Mouse (Mus musculus) forebrain, embryonic 13.5 days (tissue): ENCODE measurements around the gene Myo1e. TPM values are rescaled to one million over a fixed set of nuclear protein-coding genes. Genes with fewer than 3 reads are reported as not detected.
A peak's percentile ranks its signal among the peaks of the same experiment; 100 is the strongest.

Source experiments
- ATAC-seq: fragments of 200-750 bp; cut with Nextera tagmentation; 2 replicates; pipeline ENCODE4 v1.8.0; 2017
- H3K27ac ChIP-seq: fragments of 300-500 bp; sonication (generic); 2 replicates; pipeline ENCODE4 v1.5.1; 2015; ENCODE audit warnings: inconsistent platforms, mild to moderate bottlenecking, moderate library complexity
- H3K27me3 ChIP-seq: fragments of 300-500 bp; sonication (generic); 2 replicates; pipeline ENCODE4 v1.6.1; 2015; ENCODE audit warnings: mild to moderate bottlenecking, inconsistent platforms
- H3K36me3 ChIP-seq: fragments of 300-500 bp; sonication (generic); 2 replicates; pipeline ENCODE4 v1.6.1; 2015; ENCODE audit warnings: mild to moderate bottlenecking, inconsistent platforms; ENCODE audit not compliant: poor library complexity, severe bottlenecking
- H3K4me1 ChIP-seq: fragments of 300-500 bp; sonication (generic); 2 replicates; pipeline ENCODE4 v1.6.1; 2015; ENCODE audit warnings: inconsistent platforms
- H3K4me2 ChIP-seq: fragments of 300-500 bp; sonication (generic); 2 replicates; pipeline ENCODE4 v1.6.1; 2015; ENCODE audit warnings: inconsistent platforms, mild to moderate bottlenecking, moderate library complexity
- H3K4me3 ChIP-seq: fragments of 300-500 bp; sonication (generic); 2 replicates; pipeline ENCODE4 v1.5.1; 2015; ENCODE audit warnings: mild to moderate bottlenecking, inconsistent platforms
- H3K9ac ChIP-seq: fragments of 300-500 bp; sonication (generic); 2 replicates; pipeline ENCODE4 v1.6.1; 2015; ENCODE audit warnings: mild to moderate bottlenecking, inconsistent platforms
- H3K9me3 ChIP-seq: fragments of 300-500 bp; sonication (generic); replicated peaks from 2 replicates; pipeline ENCODE4 v1.6.1; 2016; ENCODE audit warnings: inconsistent platforms
- WGBS: fragments of 180-500 bp; shearing (Covaris S2); methylation state at CpG from one replicate; pipeline ENCODE4 v1.1.7; 2015; 5-methylcytosine and 5-hydroxymethylcytosine counted together
- polyA plus RNA-seq: library from polyadenylated mRNA; unstranded; fragments of >200 nt; fragmentation: Nextera tagmentation; extraction: Ambion mirVana; gene quantifications from 2 replicates; pipeline ENCODE4 v1.2.1, GENCODE M21; 2015

Myo1e gene
- polyA plus RNA-seq, 1 experiment from 2014 or later, result 5.1 TPM

DNA sequence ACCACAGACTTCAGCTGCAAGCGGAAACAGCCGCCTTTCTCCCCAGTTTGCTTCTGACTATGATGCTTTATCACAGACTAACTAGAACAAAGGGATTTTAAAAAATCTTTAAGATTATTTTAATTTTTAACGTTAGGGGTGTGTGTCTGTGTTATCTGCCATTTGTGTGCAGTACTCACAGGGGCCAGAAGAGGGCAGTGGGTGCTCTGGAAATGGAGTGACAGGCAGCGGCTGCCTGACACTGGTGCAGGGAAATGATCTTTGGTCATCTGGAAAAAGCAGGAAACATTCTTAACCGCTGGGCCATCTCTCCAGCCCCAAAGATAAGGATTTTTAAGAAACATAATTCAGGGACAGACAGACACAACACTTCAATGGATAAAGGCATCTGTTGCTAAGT lies 4.4 kb upstream of the Myo1e start:
- ATAC-seq, result no peak
- no peaks in the 10 kb centered on the region for H3K36me3 ChIP-seq
- H3K4me3 ChIP-seq, result no peak overlapping the region
- H3K27ac ChIP-seq, result no peak overlapping the region
- peaks cover 3% of the 10 kb centered on the region for H3K4me1 ChIP-seq
- H3K9me3 ChIP-seq, result 0 out of 2 replicates have a peak, but pooled peaks cover 6% of the 10 kb centered on the region
- H3K27me3 ChIP-seq, result peaks cover 10% of the 10 kb centered on the region; the same call in 1 of the 2 replicates
- WGBS, result 68% methylated on average over 5 of the region's 5 CpGs
- no peak overlapping the region for H3K4me2 ChIP-seq
- H3K9ac ChIP-seq, result no peak overlapping the region

- H3K36me3 ChIP-seq, result no peaks in the 10 kb centered on the region
- H3K4me2 ChIP-seq, result no peak overlapping the region
- peaks cover 11% of the 10 kb centered on the region for H3K4me1 ChIP-seq
- H3K27ac ChIP-seq, result no peak overlapping the region
- 59% methylated on average over 15 of the region's 15 CpGs for WGBS
- H3K9ac ChIP-seq, result no peak overlapping the region
- no peak overlapping the region for H3K4me3 ChIP-seq
- no peak for ATAC-seq
- 0 out of 2 replicates have a peak, but pooled peaks cover 6% of the 10 kb centered on the region for H3K9me3 ChIP-seq
- peaks cover 14% of the 10 kb centered on the region; the same call in 1 of the 2 replicates for H3K27me3 ChIP-seq
Observed at GRCm38 (mm10) chr9:70203267-70204076, 3.7 kb upstream of the Myo1e start.

DNA sequence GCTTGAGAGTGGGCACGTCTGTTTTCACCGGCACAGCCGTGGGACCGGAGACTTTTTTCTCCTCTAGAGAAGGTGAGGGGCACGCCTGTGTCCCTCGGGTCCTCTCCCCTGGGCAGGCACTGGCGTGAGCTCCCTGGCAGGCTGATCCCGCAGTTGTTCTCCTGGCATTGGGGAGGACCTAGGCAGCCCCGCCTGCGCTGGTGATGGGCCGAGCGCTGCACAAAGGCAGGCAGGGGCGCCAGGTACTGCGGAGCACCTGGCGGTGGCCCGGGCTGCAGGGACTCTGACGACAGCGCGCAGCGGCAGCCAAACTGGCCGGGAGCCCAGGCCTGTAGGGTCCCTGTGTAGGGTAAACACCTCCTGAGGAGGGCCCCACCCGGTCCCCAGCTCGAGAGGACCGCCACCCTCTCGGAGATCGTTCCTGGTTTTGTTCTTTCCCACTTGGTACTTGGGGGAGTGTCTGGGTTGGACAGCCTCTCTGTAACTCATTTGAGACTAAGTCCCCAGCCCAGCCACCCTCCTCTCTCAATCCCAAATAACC lies 901 bp downstream of the Myo1e start:
- peak overlapping the region; percentile 65 for H3K4me3 ChIP-seq
- H3K27ac ChIP-seq, result peak overlapping the region; percentile 44
- H3K4me2 ChIP-seq, result peak overlapping the region; percentile 100
- peak; percentile 42 for ATAC-seq
- H3K27me3 ChIP-seq, result peaks cover 14% of the 10 kb centered on the region; the same call in 1 of the 2 replicates
- no peaks in the 10 kb centered on the region for H3K36me3 ChIP-seq
- peak overlapping the region; percentile 73 for H3K9ac ChIP-seq
- WGBS, result 0% methylated on average over 26 of the region's 26 CpGs
- H3K9me3 ChIP-seq, result no peaks in the 10 kb centered on the region
- H3K4me1 ChIP-seq, result peaks cover 20% of the 10 kb centered on the region

GRCm38 (mm10) chr9:70208751-70209150 lies 1.6 kb downstream of the Myo1e start:
- H3K4me3 ChIP-seq, result peak overlapping the region; percentile 65
- H3K9ac ChIP-seq, result peak overlapping the region; percentile 73; the same call in 1 of the 2 replicates
- H3K9me3 ChIP-seq, result no peaks in the 10 kb centered on the region
- no peak for ATAC-seq
- no peak overlapping the region for H3K27ac ChIP-seq
- peaks cover 14% of the 10 kb centered on the region; the same call in 1 of the 2 replicates for H3K27me3 ChIP-seq
- H3K36me3 ChIP-seq, result no peaks in the 10 kb centered on the region
- WGBS, result 14% methylated on average over 12 of the region's 12 CpGs
- H3K4me1 ChIP-seq, result peaks cover 20% of the 10 kb centered on the region
- peak overlapping the region; percentile 100 for H3K4me2 ChIP-seq

DNA sequence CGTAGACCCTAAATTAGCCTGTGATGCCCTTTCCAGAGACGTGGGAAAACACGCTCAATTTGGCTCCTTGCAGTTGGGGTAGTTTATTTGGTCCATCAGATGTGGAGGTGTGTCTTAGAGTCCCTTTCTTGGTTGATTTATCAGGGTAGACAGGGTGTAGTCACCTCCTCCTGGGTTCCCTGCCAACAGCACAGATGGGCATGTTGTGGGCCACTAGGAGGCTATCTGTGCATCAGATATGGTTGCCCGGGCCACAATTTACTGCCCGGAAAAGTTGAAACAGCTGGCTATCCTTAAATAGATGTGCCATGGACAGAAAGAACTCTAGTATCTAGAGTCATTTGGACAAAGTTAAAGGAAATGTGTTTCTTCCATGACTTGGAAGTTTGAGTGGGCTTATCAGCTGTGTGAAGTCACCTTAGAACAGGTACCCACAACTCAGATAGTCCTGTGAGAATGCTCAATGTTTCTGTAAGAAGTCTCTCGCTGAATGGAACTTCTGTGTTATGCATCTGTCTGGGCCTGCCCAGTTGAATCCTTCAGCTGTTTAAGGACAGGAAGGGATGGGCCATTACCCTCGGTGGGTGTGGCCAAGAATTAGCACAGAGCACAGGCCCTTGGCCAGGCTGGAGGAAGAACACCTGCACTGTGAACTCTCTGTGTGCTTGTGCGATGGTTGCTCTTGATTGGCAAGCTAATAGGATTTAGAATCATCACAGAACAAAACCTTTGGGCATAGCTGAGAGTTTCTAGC lies 2.3 kb downstream of the Myo1e start:
- peaks cover 20% of the 10 kb centered on the region for H3K4me1 ChIP-seq
- no peak for ATAC-seq
- H3K36me3 ChIP-seq, result no peaks in the 10 kb centered on the region
- no peak overlapping the region for H3K4me3 ChIP-seq
- 78% methylated on average over 8 of the region's 8 CpGs for WGBS
- peaks cover 14% of the 10 kb centered on the region; the same call in 1 of the 2 replicates for H3K27me3 ChIP-seq
- no peak overlapping the region for H3K9ac ChIP-seq
- H3K4me2 ChIP-seq, result peak overlapping the region; percentile 100; the same call in 1 of the 2 replicates
- no peaks in the 10 kb centered on the region for H3K9me3 ChIP-seq
- H3K27ac ChIP-seq, result no peak overlapping the region

- Histone ChIP-seq H3K27ac (no peak overlapping the region), H3K4me1 (peaks cover 20% of the 10 kb centered on the region), H3K4me3 (no peak overlapping the region), H3K4me2 (no peak overlapping the region), H3K27me3 (0 out of 2 replicates have a peak, but pooled peaks cover 4% of the 10 kb centered on the region), H3K36me3 (no peaks in the 10 kb centered on the region), H3K9me3 (no peaks in the 10 kb centered on the region), H3K9ac (no peak overlapping the region)
- 74% methylated on average over 14 of the region's 14 CpGs for WGBS
- no peak for ATAC-seq
Observed at GRCm38 (mm10) chr9:70211638-70212037, 4.5 kb downstream of the Myo1e start.

- Histone ChIP-seq H3K27me3 (no peaks in the 10 kb centered on the region), H3K4me2 (no peak overlapping the region), H3K4me3 (no peak overlapping the region), H3K27ac (no peak overlapping the region), H3K9ac (no peak overlapping the region), H3K9me3 (no peaks in the 10 kb centered on the region), H3K36me3 (no peaks in the 10 kb centered on the region), H3K4me1 (no peaks in the 10 kb centered on the region)
- ATAC-seq, result no peak
- 81% methylated on average over 6 of the region's 6 CpGs for WGBS
Observed at GRCm38 (mm10) chr9:70216517-70216916, 9.4 kb downstream of the Myo1e start.

DNA sequence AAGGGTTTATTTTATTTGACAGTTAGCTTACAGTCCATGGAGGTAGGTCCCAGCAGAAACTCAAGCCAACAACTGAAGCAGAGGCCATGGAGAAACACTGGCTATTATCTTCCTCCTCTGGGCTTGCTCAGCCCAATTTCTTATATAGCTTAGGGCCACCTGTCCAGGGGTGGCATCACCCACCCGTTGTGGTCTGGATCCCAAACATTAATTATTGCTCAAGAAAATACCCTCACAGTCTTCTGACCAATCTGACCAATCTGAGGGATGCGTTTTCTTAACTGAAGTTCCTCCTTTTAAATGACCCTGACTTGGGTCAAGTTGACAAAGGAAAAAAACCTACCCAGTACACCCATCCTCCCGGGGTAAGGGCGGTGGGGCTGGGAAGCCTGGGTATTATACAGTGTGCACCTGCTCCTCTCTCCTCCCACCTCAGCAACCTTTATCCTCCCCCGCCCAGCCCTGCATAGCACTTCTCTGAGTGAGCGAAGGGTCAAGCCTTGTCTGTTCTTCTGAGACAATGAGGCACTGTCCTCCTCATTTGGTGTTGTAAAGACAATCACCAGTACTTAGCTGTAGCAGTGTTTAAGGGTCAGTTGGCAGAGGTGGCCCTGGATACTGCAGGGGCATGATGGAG lies 12.3 kb downstream of the Myo1e start:
- no peaks in the 10 kb centered on the region for H3K9me3 ChIP-seq
- no peak overlapping the region for H3K27ac ChIP-seq
- H3K4me2 ChIP-seq, result no peak overlapping the region
- H3K4me3 ChIP-seq, result no peak overlapping the region
- 70% methylated on average over 6 of the region's 6 CpGs for WGBS
- no peak overlapping the region for H3K9ac ChIP-seq
- no peaks in the 10 kb centered on the region for H3K27me3 ChIP-seq
- H3K4me1 ChIP-seq, result no peaks in the 10 kb centered on the region
- no peak for ATAC-seq
- H3K36me3 ChIP-seq, result no peaks in the 10 kb centered on the region

- Histone ChIP-seq H3K36me3 (no peaks in the 10 kb centered on the region), H3K4me2 (no peak overlapping the region), H3K4me1 (no peaks in the 10 kb centered on the region), H3K9me3 (no peaks in the 10 kb centered on the region), H3K27me3 (no peaks in the 10 kb centered on the region), H3K27ac (no peak overlapping the region), H3K9ac (no peak overlapping the region), H3K4me3 (no peak overlapping the region)
- WGBS, result 72% methylated on average over 7 of the region's 7 CpGs
- ATAC-seq, result no peak
Observed at GRCm38 (mm10) chr9:70220461-70221170, 13.5 kb downstream of the Myo1e start.

DNA sequence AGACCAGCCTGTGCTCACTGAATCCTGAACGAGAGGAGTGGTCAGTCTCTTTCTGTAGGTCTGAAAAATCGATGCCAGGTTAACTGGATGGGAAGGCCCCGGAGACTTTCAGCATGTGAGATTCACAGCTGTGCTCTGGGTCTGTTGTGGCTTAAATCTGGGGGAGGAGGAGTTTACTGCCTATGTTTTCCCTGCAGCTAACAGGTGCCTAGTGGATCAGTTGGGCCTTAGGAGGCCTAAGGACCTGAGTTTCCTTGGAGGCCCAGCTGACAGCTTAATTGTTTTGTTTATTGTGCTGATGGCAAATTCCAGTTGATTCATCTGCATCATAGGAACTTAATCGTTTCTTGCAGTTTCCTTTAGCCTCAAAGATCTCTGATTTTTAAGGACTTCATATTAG lies 16.0 kb downstream of the Myo1e start:
- Histone ChIP-seq H3K9me3 (no peaks in the 10 kb centered on the region), H3K4me1 (no peaks in the 10 kb centered on the region), H3K36me3 (no peaks in the 10 kb centered on the region), H3K4me2 (no peak overlapping the region), H3K27ac (no peak overlapping the region), H3K27me3 (no peaks in the 10 kb centered on the region), H3K9ac (no peak overlapping the region), H3K4me3 (no peak overlapping the region)
- ATAC-seq, result no peak
- 85% methylated on average over 4 of the region's 4 CpGs for WGBS

DNA sequence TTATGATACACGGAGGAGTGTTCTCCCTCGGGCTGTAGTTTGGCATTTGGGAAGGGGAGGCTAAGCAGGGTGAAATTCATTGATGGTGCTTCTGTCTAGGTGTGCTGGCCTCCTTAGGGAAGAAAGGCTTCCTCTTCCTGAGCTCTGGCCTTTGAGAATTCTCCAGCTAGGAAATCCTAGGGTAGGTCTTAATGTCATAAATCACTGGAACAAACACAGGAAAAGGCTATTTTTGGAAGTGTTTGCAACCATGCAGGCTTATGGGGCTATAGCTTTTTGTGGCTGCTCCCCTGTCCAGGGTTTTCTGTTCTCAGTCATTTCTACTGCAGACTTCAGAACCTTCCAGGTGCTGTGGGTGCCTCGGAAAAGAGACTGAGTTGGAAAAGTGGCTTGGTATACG lies 16.9 kb downstream of the Myo1e start:
- H3K4me3 ChIP-seq, result no peak overlapping the region
- H3K4me2 ChIP-seq, result no peak overlapping the region
- H3K9me3 ChIP-seq, result no peaks in the 10 kb centered on the region
- H3K27ac ChIP-seq, result no peak overlapping the region
- ATAC-seq, result no peak
- H3K4me1 ChIP-seq, result no peaks in the 10 kb centered on the region
- H3K36me3 ChIP-seq, result no peaks in the 10 kb centered on the region
- 92% methylated on average over 4 of the region's 4 CpGs for WGBS
- no peak overlapping the region for H3K9ac ChIP-seq
- H3K27me3 ChIP-seq, result no peaks in the 10 kb centered on the region
